Mouse (Mus musculus): ENCODE results near the gene Gbgt1.

Gene Gbgt1

DNA sequence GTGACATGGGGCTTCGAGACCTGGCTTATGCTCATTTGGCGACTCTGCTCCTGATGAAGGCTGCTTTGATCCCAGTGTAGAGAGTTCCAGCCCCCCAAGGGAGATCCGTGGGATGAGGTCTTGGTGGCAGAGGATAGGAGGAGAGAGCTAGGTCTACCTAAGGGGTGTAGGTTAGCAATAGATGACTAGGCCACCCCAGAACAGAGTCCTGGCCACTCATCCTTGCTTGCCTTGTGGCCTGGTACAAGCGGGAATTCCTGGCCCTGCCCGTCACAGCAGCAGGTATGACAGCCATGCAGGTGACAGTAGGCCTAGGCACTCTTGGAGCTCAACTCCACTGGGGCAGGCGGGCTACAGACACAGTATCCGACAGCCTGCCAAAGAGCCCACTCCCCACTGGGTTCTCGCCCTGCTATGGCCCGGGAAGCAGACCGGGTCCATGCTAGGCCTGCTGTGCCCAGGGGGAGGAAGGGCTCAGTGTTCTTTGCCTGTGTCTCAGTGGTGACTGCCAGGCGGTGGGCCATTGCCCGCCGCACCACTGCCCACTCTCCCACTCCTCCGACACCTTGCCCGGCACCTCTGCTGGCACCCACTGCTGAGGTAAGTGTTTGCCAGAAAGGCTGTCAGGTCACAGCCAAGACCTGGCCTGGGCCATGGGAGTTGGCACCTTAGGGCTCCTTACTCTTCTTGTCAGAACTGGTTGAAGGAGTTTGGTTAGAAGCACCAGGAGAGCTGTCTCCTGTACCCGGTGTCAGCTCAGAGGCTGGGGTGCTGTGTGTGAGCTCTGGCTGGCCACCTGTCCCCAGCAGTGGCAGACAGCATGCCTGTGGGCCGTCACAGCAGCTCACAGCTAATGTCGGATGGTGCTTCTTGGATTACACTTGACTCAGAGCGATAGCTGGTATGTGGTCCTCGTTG lies 31.0 kb downstream of the Gbgt1 start:
- no peak for DNase-seq (ENCODE audit: low read depth, low spot score)

DNA sequence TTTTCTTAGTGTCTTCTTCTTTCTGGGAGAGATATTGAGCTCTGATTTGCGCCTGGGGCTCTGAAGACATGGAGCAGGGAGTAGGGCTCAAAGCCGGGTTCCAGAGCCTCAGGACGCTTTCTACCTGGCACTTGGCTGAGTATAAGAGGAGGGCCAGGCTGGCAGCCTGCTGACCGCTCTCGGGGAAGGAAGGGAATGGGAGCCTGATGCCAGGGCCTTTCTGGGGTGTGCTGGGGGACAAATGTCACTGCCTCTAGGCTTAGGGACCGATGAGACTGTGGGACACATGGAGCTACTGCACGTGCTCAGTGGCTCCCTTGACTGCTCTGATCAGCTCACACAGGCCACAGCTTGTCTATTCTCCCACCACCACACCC lies 31.7 kb downstream of the Gbgt1 start:
- DNase-seq (ENCODE audit: low read depth, low spot score): no peak

DNA sequence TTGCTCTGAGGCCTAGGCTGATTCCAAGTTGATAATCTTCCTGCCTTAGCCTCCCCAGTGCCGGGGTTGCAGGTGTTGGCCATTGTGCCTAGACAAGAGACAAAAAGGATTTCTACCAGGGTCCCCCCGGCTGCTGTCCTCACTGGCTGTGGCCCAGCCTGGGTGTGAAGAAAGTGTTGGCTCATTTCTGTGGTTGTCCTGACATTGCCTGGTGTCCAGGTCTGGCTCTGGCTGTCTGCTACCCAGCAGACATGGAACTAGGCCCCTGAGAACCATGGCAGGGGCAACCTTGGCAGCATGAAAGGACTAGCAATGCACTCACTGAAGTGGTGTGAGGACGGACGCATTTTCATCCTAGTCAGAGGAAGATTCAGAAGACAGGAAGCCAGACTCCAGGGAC lies 33.2 kb downstream of the Gbgt1 start:
- no peak for DNase-seq (ENCODE audit: low read depth, low spot score)

GRCm38 (mm10) chr2:28530311-28530710 lies 33.6 kb downstream of the Gbgt1 start:
- no peak for DNase-seq (ENCODE audit: low read depth, low spot score)

DNA sequence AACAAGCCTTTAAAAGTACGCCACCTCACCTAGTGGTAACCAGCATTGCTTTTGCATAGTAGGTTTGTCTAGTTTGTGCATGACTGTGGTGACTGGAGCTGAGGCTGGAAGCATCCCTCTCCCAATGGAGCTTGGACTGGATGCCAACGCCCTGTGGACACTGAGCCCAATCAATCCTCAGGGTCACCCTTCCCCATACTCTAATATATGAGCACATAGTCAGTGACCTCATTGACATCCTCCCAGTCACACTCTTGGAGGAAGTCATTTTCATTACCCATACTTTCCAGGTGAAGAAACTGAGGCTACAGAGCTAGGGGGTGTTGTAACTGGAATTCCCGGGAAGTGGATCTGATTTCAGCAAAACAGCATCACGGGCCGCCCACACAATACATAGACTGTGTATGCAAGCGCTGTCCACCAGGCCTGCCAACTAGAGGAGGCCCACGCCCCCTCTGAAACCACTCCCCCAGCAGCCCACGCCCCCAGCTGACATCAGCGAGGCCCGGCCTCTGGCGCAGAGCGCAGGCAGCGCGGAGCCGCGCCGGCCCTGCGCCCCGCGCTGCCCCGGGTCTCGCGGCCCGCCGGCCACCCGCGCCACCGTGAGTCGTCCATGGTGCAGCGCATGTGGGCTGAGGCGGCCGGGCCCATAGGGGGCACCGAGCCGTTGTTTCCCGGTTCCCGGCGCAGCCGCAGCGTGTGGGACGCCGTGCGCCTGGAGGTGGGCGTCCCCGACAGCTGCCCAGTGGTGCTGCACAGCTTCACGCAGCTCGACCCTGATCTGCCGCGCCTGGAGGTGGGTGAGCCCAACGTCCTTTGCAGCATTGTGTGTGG lies 36.5 kb downstream of the Gbgt1 start:
- peak; percentile 91 for DNase-seq (ENCODE audit: low read depth, low spot score)

DNA sequence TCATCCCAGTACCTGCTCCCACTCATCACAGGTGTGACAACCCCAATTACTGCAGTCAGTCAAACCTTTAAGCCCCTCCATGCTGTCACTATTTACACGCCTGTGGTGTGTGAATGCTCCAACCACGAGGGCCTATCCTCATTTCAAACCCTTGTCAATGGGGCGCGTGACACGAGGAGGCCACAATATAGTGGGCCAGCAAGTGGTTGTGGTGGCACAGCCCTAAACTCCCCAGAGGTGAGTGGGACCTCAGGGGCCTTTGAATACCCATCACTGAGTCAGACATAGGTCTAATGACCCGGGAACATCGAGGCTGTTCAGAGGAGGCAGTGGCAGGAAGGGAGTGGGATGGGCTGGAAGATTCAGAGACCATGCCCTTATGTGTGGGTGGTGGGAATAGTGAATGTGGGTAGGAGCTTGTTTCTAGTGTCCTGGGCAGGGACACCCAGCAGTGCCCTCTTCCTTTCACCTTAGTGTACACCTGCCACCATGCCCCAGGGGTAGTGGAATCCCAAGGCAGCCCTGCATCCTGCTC lies 37.3 kb downstream of the Gbgt1 start:
- no peak for DNase-seq (ENCODE audit: low read depth, low spot score)

DNA sequence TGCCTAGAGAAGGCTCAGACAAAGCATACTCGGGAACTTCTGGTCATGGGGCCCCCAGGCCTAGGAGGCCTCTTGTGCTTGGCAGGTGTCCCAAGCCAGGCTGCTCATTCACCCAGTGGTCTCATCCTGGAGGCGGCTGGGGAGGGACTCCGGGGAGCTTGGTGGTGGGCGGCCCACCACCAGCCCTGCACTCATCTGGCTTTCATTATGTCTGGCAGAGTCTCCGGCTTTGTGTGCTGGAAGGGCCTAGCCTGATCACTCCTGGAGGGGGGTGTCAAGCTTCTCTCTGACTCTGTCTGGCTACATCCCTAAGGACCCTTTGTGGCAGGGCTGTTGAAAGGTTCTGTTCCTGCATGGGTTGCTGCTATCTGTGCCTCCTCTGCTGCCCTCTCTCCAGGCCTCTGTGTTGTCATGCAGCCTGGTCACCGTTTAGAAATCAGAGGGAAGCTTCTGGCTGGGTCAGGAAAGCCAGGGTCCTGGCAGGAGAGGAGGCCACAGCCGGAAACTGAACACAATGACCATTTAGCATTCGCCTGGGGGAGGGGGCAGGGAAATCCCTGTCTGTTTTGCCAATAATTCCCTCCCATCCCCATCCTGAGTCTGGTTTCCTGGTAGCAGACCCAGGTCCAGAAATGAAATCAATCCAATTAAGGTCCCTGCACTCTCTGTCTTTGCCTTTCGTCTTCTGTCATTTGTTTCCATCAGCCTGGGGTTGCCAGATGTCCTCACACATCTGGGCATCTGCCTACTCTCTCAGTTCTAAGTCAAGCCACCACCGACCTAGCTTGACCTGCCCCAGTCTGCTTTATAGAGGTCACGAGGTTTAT lies 38.0 kb downstream of the Gbgt1 start:
- no peak for DNase-seq (ENCODE audit: low read depth, low spot score)

DNA sequence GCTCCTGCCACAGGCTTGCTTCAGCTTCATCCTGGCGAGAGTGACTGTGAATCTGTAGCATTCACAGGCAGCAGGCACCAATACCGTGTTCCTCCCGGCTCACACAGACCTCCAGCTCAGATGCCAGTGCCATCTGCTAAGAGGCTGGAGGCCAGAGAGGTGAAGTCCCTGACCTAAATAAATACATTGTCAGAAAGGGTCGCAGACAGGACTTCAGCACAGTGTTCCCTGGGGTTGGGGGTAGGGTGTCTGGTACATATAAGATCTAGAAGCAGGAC lies 38.5 kb downstream of the Gbgt1 start:
- no peak for DNase-seq (ENCODE audit: low read depth, low spot score)

- DNase-seq (ENCODE audit: low read depth, low spot score): no peak
Measured at GRCm38 (mm10) chr2:28535650-28536049, 39.0 kb downstream of the Gbgt1 start.

- peak; percentile 33 for DNase-seq (ENCODE audit: low read depth, low spot score)
Measured at GRCm38 (mm10) chr2:28536166-28536565, 39.5 kb downstream of the Gbgt1 start.

GRCm38 (mm10) chr2:28536766-28537633 lies 40.3 kb downstream of the Gbgt1 start:
- no peak for DNase-seq (ENCODE audit: low read depth, low spot score)

- DNase-seq (ENCODE audit: low read depth, low spot score): peak; percentile 58
Measured at GRCm38 (mm10) chr2:28537634-28537920, 40.9 kb downstream of the Gbgt1 start.

GRCm38 (mm10) chr2:28537995-28538816 lies 41.5 kb downstream of the Gbgt1 start:
- DNase-seq (ENCODE audit: low read depth, low spot score): no peak

DNA sequence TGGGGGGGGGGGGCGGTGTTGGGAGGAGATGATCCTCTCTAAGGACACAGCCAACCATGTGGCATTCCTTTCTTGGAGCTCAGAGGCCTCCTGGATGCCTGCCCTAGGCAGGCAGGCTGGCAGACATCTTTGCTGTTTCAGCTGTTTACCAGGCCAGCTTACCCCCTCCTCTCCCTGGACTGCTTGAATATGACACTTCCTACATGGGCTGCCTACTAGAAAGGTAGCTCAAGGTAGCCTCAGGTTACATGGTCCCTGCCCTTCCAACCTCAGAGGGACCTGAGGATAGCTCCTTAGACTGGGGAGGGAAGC lies 42.1 kb downstream of the Gbgt1 start:
- DNase-seq (ENCODE audit: low read depth, low spot score): no peak

GRCm38 (mm10) chr2:28539206-28539605 lies 42.5 kb downstream of the Gbgt1 start:
- DNase-seq (ENCODE audit: low read depth, low spot score): no peak

DNA sequence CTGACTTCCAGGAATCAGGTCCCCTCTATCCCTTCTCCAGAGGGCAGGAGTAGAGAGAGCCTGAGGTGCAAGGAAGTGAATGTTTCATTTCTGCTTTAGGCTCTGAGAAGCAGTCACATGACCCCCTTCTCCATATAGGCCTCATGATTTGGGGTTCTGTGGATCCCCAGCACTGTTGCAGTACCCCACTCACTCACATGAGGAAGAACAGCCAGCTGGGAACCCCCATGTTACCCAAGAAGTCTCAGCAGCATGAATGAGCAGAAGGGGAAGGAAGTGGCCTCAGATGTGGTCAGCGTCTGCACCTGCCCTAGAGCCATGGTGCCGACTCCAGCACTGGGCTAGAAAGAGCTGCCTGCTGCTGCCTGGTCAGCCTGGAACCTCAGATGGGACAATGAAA lies 43.3 kb downstream of the Gbgt1 start:
- no peak for DNase-seq (ENCODE audit: low read depth, low spot score)

GRCm38 (mm10) chr2:28540587-28541227 lies 44.0 kb downstream of the Gbgt1 start:
- no peak for DNase-seq (ENCODE audit: low read depth, low spot score)

- DNase-seq (ENCODE audit: low read depth, low spot score): no peak
Measured at GRCm38 (mm10) chr2:28543894-28544293, 47.2 kb downstream of the Gbgt1 start.

- no peak for DNase-seq (ENCODE audit: low read depth, low spot score)
Measured at GRCm38 (mm10) chr2:28545976-28546375, 49.3 kb downstream of the Gbgt1 start.

- no peak for DNase-seq (ENCODE audit: low read depth, low spot score)
Measured at GRCm38 (mm10) chr2:28546560-28546959, 49.9 kb downstream of the Gbgt1 start.

Data from R1 (cell line).